Mouse (Mus musculus) kidney, postnatal 14 days (tissue): ENCODE measurements around the gene Rassf2.

Experiments
- DNase-seq: peaks from one replicate; pipeline ENCODE4 v3.0.0; 2022; ENCODE audit warnings: mixed read lengths

Gene Rassf2

GRCm38 (mm10) chr2:132004495-132005136, 25.4 kb downstream of the Rassf2 start:
- DNase-seq, result no peak

- no peak for DNase-seq
Observed at GRCm38 (mm10) chr2:132003916-132004315, 26.1 kb downstream of the Rassf2 start.

- DNase-seq, result no peak
Observed at GRCm38 (mm10) chr2:132001696-132002334, 28.2 kb downstream of the Rassf2 start.

- no peak for DNase-seq
Observed at GRCm38 (mm10) chr2:131997356-131997755, 32.7 kb downstream of the Rassf2 start.

- no peak for DNase-seq
Observed at GRCm38 (mm10) chr2:131996369-131996768, 33.7 kb downstream of the Rassf2 start.

GRCm38 (mm10) chr2:131995742-131996141, 34.3 kb downstream of the Rassf2 start:
- DNase-seq, result no peak

- no peak for DNase-seq
Observed at GRCm38 (mm10) chr2:131994971-131995370, 35.1 kb downstream of the Rassf2 start.

GRCm38 (mm10) chr2:131993563-131994088, 36.4 kb downstream of the Rassf2 start:
- no peak for DNase-seq

- DNase-seq, result no peak
Observed at GRCm38 (mm10) chr2:131993151-131993550, 36.9 kb downstream of the Rassf2 start.

GRCm38 (mm10) chr2:131992487-131992886, 37.6 kb downstream of the Rassf2 start:
- no peak for DNase-seq

GRCm38 (mm10) chr2:131988550-131988949, 41.5 kb downstream of the Rassf2 start:
- DNase-seq, result no peak

- DNase-seq, result no peak
Observed at GRCm38 (mm10) chr2:131987950-131988349, 42.1 kb downstream of the Rassf2 start.

GRCm38 (mm10) chr2:131982546-131983196, 47.4 kb downstream of the Rassf2 start:
- peak; percentile 75 for DNase-seq

- DNase-seq, result peak; percentile 75
Observed at GRCm38 (mm10) chr2:131980866-131981265, 49.2 kb downstream of the Rassf2 start.

- DNase-seq, result no peak
Observed at GRCm38 (mm10) chr2:131976663-131977062, 53.4 kb downstream of the Rassf2 start.

GRCm38 (mm10) chr2:131971098-131971497, 59.0 kb downstream of the Rassf2 start:
- no peak for DNase-seq

- no peak for DNase-seq
Observed at GRCm38 (mm10) chr2:131970597-131970996, 59.5 kb downstream of the Rassf2 start.

- no peak for DNase-seq
Observed at GRCm38 (mm10) chr2:131961671-131962070, 68.4 kb downstream of the Rassf2 start.

GRCm38 (mm10) chr2:131957731-131958222, 72.3 kb downstream of the Rassf2 start:
- DNase-seq, result peak; percentile 56

- DNase-seq, result no peak
Observed at GRCm38 (mm10) chr2:131956336-131957256, 73.5 kb downstream of the Rassf2 start.

GRCm38 (mm10) chr2:131955264-131955663, 74.8 kb downstream of the Rassf2 start:
- DNase-seq, result peak; percentile 46

- DNase-seq, result no peak
Observed at GRCm38 (mm10) chr2:131954835-131955234, 75.2 kb downstream of the Rassf2 start.
